Mouse (Mus musculus): Measurements from ENCODE around the gene Rap1b. TPM values are rescaled to one million over a fixed set of nuclear protein-coding genes. Genes with fewer than 3 reads are reported as not detected.

Gene Rap1b
- polyA plus RNA-seq, 1 experiment, result 19.2 TPM

DNA sequence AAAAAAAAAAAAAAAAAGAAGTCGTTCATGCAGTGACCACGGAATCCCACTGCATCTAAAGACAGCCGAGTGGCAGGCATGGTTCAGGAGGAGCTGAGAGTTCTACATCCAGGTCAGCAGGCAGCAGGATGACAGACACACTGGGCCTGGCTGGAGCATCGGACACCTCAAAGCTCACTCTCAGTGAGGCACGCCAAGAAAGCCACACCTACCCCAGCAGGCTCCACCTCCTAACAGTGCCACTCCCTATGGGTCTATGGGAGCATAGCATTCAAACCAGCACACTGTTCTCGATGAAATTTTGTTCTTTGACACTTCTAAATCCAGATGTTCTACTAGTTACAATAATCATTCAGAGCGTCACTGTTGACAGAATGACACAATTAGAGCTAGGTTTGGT is 48.2 kb downstream of the Rap1b start:
- H3K4me1 ChIP-seq (ENCODE audit: control insufficient read depth, insufficient read depth, insufficient read length, low read length), result peaks cover 2% of the 10 kb centered on the region
- 58% methylated on average over 7 of the region's 7 CpGs for WGBS
- H3K36me3 ChIP-seq (ENCODE audit: control insufficient read depth, insufficient read depth, low read length), result no peaks in the 10 kb centered on the region
- no peaks in the 10 kb centered on the region for H3K27me3 ChIP-seq (ENCODE audit: control insufficient read depth, insufficient read depth, low read length)
- no peak overlapping the region for H3K27ac ChIP-seq (ENCODE audit: insufficient read depth, low read depth, low read length)
- TF ChIP-seq POLR2A (IDR thresholded peaks at IDR 0.05; ENCODE audit: low read depth, low read length) (no peak), CTCF (IDR thresholded peaks at IDR 0.05; ENCODE audit: extremely low read depth, insufficient read length, insufficient replicate concordance, low read depth, low read length) (no peak)
- no peak overlapping the region for H3K4me3 ChIP-seq (ENCODE audit: low read depth, low read length)

DNA sequence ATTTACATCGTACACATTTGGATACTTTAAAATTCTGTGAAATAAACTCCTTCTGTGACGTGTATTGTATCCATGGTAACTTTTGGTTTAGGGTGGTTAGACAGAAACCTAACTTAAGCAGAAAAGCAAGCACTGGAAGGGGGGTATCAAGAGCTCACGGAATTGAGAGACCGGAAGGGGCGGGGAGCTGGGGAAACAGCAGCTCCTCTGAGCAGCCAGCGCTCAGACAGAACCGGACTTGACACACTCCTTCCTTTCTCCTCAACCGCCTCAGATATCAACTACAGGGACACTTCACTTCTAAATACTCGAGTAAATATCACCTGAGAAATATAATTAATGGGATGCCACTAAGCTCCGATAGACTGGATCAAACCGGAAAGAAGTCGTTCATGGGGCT is 48.7 kb downstream of the Rap1b start:
- 87% methylated on average over 12 of the region's 12 CpGs for WGBS
- no peak overlapping the region for H3K27ac ChIP-seq (ENCODE audit: insufficient read depth, low read depth, low read length)
- peaks cover 2% of the 10 kb centered on the region for H3K4me1 ChIP-seq (ENCODE audit: control insufficient read depth, insufficient read depth, insufficient read length, low read length)
- H3K36me3 ChIP-seq (ENCODE audit: control insufficient read depth, insufficient read depth, low read length), result no peaks in the 10 kb centered on the region
- no peaks in the 10 kb centered on the region for H3K27me3 ChIP-seq (ENCODE audit: control insufficient read depth, insufficient read depth, low read length)
- TF ChIP-seq POLR2A (IDR thresholded peaks at IDR 0.05; ENCODE audit: low read depth, low read length), result no peak
- TF ChIP-seq CTCF (IDR thresholded peaks at IDR 0.05; ENCODE audit: extremely low read depth, insufficient read length, insufficient replicate concordance, low read depth, low read length), result no peak
- H3K4me3 ChIP-seq (ENCODE audit: low read depth, low read length), result no peak overlapping the region

DNA sequence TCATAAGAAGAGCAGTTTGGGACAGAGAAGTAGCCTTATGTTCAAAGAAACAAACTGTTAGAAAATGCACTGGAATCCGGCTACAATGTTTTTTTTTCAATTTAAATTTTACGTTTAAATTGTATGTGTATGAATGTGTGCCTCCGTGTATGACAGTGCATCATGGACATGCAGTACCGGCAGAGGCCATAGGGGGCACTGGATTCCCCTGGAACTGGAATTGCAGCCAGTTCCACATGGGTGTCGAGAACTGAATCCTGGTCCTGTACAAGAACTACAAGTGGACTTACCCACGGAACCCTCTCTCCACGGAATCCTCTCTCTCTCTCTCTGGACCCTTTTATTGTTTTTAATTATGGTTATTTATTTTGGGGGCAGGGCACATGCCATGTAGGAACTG is 49.7 kb downstream of the Rap1b start:
- no peaks in the 10 kb centered on the region for H3K36me3 ChIP-seq (ENCODE audit: control insufficient read depth, insufficient read depth, low read length)
- H3K4me3 ChIP-seq (ENCODE audit: low read depth, low read length), result no peak overlapping the region
- no peak for TF ChIP-seq POLR2A (IDR thresholded peaks at IDR 0.05; ENCODE audit: low read depth, low read length)
- peak; percentile 53; the same call in 1 of the 2 replicates for TF ChIP-seq CTCF (IDR thresholded peaks at IDR 0.05; ENCODE audit: extremely low read depth, insufficient read length, insufficient replicate concordance, low read depth, low read length)
- no peak overlapping the region for H3K27ac ChIP-seq (ENCODE audit: insufficient read depth, low read depth, low read length)
- no peaks in the 10 kb centered on the region for H3K27me3 ChIP-seq (ENCODE audit: control insufficient read depth, insufficient read depth, low read length)
- peaks cover 2% of the 10 kb centered on the region for H3K4me1 ChIP-seq (ENCODE audit: control insufficient read depth, insufficient read depth, insufficient read length, low read length)
- WGBS, result 94% methylated on average over 7 of the region's 7 CpGs

DNA sequence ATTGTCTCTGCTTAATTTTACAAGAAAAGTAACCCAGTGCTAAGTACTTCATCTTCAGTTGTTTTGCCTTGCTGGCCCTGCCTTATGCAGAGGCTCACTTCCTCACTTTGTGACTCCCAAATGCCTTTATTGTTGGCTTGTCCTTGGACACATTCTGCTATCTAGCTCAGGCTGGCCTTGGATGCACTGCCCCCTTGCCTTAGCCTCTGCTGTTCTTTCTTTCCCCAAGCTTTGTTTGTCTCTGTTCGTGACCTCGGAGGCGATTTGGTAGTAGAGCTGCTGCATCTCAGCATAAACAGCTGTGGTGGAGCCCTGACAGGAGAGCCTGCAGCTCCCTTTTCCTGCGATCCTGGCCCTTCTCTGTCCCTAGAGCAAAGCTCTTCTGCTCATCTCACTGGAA is 50.6 kb downstream of the Rap1b start:
- peaks cover 2% of the 10 kb centered on the region for H3K4me1 ChIP-seq (ENCODE audit: control insufficient read depth, insufficient read depth, insufficient read length, low read length)
- TF ChIP-seq CTCF (IDR thresholded peaks at IDR 0.05; ENCODE audit: extremely low read depth, insufficient read length, insufficient replicate concordance, low read depth, low read length) (no peak), POLR2A (IDR thresholded peaks at IDR 0.05; ENCODE audit: low read depth, low read length) (no peak)
- H3K36me3 ChIP-seq (ENCODE audit: control insufficient read depth, insufficient read depth, low read length), result no peaks in the 10 kb centered on the region
- H3K27ac ChIP-seq (ENCODE audit: insufficient read depth, low read depth, low read length), result no peak overlapping the region
- 73% methylated on average over 4 of the region's 4 CpGs for WGBS
- no peaks in the 10 kb centered on the region for H3K27me3 ChIP-seq (ENCODE audit: control insufficient read depth, insufficient read depth, low read length)
- no peak overlapping the region for H3K4me3 ChIP-seq (ENCODE audit: low read depth, low read length)

DNA sequence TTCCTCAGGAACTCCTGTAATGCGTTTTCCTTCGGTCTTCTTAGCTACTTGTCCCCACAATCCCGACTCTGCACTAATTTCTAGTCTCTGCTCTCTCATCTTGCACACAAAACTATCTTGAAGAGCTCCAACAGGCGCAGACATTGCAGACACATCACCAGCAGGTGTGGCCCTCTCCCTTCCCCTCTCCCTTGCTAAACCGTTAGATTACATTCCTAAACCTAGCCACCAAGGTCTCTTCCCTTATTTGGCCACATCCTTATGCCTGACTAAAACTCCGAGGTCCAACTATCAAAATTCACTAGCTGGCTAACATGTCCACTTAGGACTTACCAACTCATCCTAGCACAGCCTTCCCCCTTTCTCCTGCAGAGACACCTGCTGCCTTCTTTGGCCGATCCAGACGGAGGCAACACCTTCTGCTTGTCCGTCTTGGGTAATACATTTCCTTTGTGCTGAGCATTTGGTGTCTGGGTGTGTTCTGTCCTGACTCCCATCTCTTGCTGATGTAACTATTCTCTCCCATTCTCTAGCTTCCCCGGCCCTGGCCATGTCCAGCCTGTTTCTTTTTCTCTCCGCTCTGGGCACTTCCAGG is 52.3 kb downstream of the Rap1b start:
- 61% methylated on average over 11 of the region's 11 CpGs for WGBS
- no peaks in the 10 kb centered on the region for H3K36me3 ChIP-seq (ENCODE audit: control insufficient read depth, insufficient read depth, low read length)
- H3K27me3 ChIP-seq (ENCODE audit: control insufficient read depth, insufficient read depth, low read length), result no peaks in the 10 kb centered on the region
- no peak overlapping the region for H3K4me3 ChIP-seq (ENCODE audit: low read depth, low read length)
- H3K27ac ChIP-seq (ENCODE audit: insufficient read depth, low read depth, low read length), result no peak overlapping the region
- no peak for TF ChIP-seq CTCF (IDR thresholded peaks at IDR 0.05; ENCODE audit: extremely low read depth, insufficient read length, insufficient replicate concordance, low read depth, low read length)
- no peak for TF ChIP-seq POLR2A (IDR thresholded peaks at IDR 0.05; ENCODE audit: low read depth, low read length)
- H3K4me1 ChIP-seq (ENCODE audit: control insufficient read depth, insufficient read depth, insufficient read length, low read length), result peaks cover 2% of the 10 kb centered on the region

DNA sequence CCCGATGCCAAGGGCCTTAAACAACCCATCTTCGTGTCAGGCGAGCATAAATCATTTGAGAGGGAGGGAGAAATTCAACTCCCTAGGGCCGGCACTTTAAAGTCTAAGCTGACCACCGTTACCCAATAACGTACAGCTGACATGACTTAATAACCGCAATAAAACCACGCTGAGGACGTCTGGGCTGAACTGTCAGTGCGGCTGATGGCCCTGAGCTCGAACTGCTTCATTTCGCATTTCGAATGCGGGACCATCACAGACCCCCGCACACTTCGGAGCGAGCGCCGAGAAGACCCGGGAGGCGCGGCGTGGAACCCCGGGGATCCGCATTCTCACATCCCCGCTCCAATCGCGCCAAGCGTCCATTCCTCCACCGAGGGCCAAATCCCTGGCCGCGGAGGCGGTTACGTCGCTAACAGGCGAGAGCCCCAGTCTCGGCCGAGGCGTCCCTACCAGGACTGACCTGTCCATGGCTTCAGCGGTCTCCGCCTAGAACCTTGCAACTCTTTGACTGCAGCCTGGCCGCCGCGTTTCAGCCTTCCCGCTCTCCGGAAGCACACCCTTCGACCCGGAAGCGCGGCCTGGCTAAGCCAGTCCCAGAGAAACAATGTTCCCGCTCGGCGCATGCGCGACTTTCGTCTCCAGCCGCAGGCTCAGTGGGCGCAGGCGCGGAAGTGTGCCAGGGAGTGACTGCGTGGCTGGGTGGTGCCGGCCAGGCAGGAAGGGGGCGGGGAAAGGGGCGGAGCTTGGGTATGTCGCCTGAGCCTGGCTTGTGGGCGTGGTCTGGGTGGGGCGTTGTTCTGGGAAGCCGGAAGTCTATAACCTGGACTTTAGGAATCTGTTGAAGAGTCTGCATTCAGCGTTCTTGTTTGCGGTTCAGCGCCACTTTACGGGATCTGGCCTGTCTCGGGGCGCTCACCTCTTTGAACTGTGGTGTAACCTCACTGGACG is 53.4 kb downstream of the Rap1b start, which contains the start of gene Nup107:
Nup107 (minus strand) TSS at position 565 of the 951 bp plus-strand sequence.
- WGBS, result under 1% methylated on average over 75 of the region's 75 CpGs

DNA sequence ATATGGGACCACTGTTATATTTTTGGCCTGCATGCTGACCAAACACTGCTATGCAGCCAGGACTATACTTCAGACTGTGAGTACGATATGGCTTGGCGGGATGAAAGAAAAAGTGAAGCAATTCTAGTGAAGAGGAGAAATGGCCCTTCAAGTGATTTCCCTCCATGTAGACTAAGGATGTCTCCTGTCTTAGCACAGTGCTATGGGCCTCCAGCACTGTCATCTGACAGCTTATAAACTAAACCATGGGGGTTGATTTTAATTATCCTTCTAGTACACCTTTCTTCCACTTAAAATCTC is 54.7 kb downstream of the Rap1b start:
- H3K36me3 ChIP-seq (ENCODE audit: control insufficient read depth, insufficient read depth, low read length), result peaks cover 14% of the 10 kb centered on the region
- no peak for TF ChIP-seq CTCF (IDR thresholded peaks at IDR 0.05; ENCODE audit: extremely low read depth, insufficient read length, insufficient replicate concordance, low read depth, low read length)
- TF ChIP-seq POLR2A (IDR thresholded peaks at IDR 0.05; ENCODE audit: low read depth, low read length), result no peak
- peaks cover 2% of the 10 kb centered on the region for H3K4me1 ChIP-seq (ENCODE audit: control insufficient read depth, insufficient read depth, insufficient read length, low read length)
- no peak overlapping the region for H3K27ac ChIP-seq (ENCODE audit: insufficient read depth, low read depth, low read length)
- no peaks in the 10 kb centered on the region for H3K27me3 ChIP-seq (ENCODE audit: control insufficient read depth, insufficient read depth, low read length)
- no peak overlapping the region for H3K4me3 ChIP-seq (ENCODE audit: low read depth, low read length)
- WGBS, result 85% methylated on average over 2 of the region's 2 CpGs

More for the DNA sequence above, 53.4 kb downstream of the Rap1b start, which contains the start of gene Nup107:
- H3K4me1 ChIP-seq (ENCODE audit: control insufficient read depth, insufficient read depth, insufficient read length, low read length), result peaks cover 2% of the 10 kb centered on the region
- TF ChIP-seq POLR2A (IDR thresholded peaks at IDR 0.05; ENCODE audit: low read depth, low read length) (peak; percentile 70), CTCF (IDR thresholded peaks at IDR 0.05; ENCODE audit: extremely low read depth, insufficient read length, insufficient replicate concordance, low read depth, low read length) (no peak)
- peak within 1 kb of the TSS; percentile 50 for H3K27ac ChIP-seq (ENCODE audit: insufficient read depth, low read depth, low read length)
- peaks cover 4% of the 10 kb centered on the region for H3K36me3 ChIP-seq (ENCODE audit: control insufficient read depth, insufficient read depth, low read length)
- H3K27me3 ChIP-seq (ENCODE audit: control insufficient read depth, insufficient read depth, low read length), result no peaks in the 10 kb centered on the region
- peak within 1 kb of the TSS; percentile 87 for H3K4me3 ChIP-seq (ENCODE audit: low read depth, low read length)
